Mouse (Mus musculus) embryonic fibroblast, embryonic 13.5 days (primary cell): ENCODE data around the gene Ccdc28a. TPM values are rescaled to one million over a fixed set of nuclear protein-coding genes. Genes with fewer than 3 reads are reported as not detected.

ENCODE experiments used
- H3K27ac ChIP-seq: 2 replicates; pipeline ENCODE4 v1.5.1; 2012; ENCODE audit warnings: low read length, control low read depth, inconsistent platforms; ENCODE audit not compliant: insufficient read depth
- H3K4me1 ChIP-seq: 2 replicates; pipeline ENCODE4 v1.6.1; 2011; ENCODE audit warnings: low read length; ENCODE audit not compliant: control insufficient read depth, insufficient read depth
- H3K4me3 ChIP-seq: 2 replicates; pipeline ENCODE4 v1.5.1; 2011; ENCODE audit warnings: mild to moderate bottlenecking, control low read depth, low read length; ENCODE audit not compliant: insufficient read depth
- CTCF ChIP-seq: IDR thresholded peaks from 2 replicates; pipeline ENCODE4 v1.5.1; 2011; ENCODE audit warnings: mild to moderate bottlenecking, control low read depth, low read length, moderate library complexity, borderline replicate concordance; ENCODE audit not compliant: insufficient read depth
- POLR2A ChIP-seq: IDR thresholded peaks from 2 replicates; pipeline ENCODE4 v1.6.1; 2011; ENCODE audit warnings: low read depth, mild to moderate bottlenecking, control low read depth, low read length, moderate library complexity
- polyA plus RNA-seq: library from polyadenylated mRNA; stranded (reverse); fragments of >200 nt; gene quantifications from 2 replicates; pipeline ENCODE4 v1.2.4, GENCODE M21; 2011; ENCODE audit warnings: low read depth; ENCODE audit not compliant: missing spikeins, insufficient read length

Ccdc28a gene
- polyA plus RNA-seq, 1 experiment, result 6.1 TPM

- no peak overlapping the region for H3K4me3 ChIP-seq
- TF ChIP-seq POLR2A (no peak), CTCF (no peak)
- H3K4me1 ChIP-seq, result no peaks in the 10 kb centered on the region
- H3K27ac ChIP-seq, result no peak overlapping the region
These were observed 36.3 kb downstream of the Ccdc28a start for GRCm38 (mm10) chr10:18198286-18199015.

GRCm38 (mm10) chr10:18197206-18197979 lies 37.4 kb downstream of the Ccdc28a start:
- Histone ChIP-seq H3K4me1 (no peaks in the 10 kb centered on the region), H3K27ac (no peak overlapping the region), H3K4me3 (peak overlapping the region; percentile 63)
- TF ChIP-seq CTCF, result no peak
- no peak for TF ChIP-seq POLR2A

GRCm38 (mm10) chr10:18194737-18195141 lies 40.1 kb downstream of the Ccdc28a start:
- no peak for TF ChIP-seq POLR2A
- no peak for TF ChIP-seq CTCF
- no peaks in the 10 kb centered on the region for H3K4me1 ChIP-seq

GRCm38 (mm10) chr10:18194156-18194555 lies 40.6 kb downstream of the Ccdc28a start:
- Histone ChIP-seq H3K27ac (no peak overlapping the region), H3K4me3 (no peak overlapping the region), H3K4me1 (no peaks in the 10 kb centered on the region)
- TF ChIP-seq CTCF, result no peak
- TF ChIP-seq POLR2A, result no peak

More at GRCm38 (mm10) chr10:18194737-18195141, 40.1 kb downstream of the Ccdc28a start:
- no peak overlapping the region for H3K4me3 ChIP-seq
- H3K27ac ChIP-seq, result no peak overlapping the region

- Histone ChIP-seq H3K27ac (no peak overlapping the region), H3K4me1 (no peaks in the 10 kb centered on the region), H3K4me3 (no peak overlapping the region)
- TF ChIP-seq CTCF (no peak), POLR2A (no peak)
These were observed 41.6 kb downstream of the Ccdc28a start for GRCm38 (mm10) chr10:18193221-18193620.

- Histone ChIP-seq H3K4me1 (no peaks in the 10 kb centered on the region), H3K27ac (no peak overlapping the region), H3K4me3 (no peak overlapping the region)
- TF ChIP-seq POLR2A (no peak), CTCF (no peak)
These were observed 43.1 kb downstream of the Ccdc28a start for GRCm38 (mm10) chr10:18191706-18192105.

- no peak overlapping the region for H3K27ac ChIP-seq
- no peaks in the 10 kb centered on the region for H3K4me1 ChIP-seq
- H3K4me3 ChIP-seq, result no peak overlapping the region
- TF ChIP-seq CTCF, result no peak
- TF ChIP-seq POLR2A, result no peak
These were observed 45.3 kb downstream of the Ccdc28a start for GRCm38 (mm10) chr10:18189498-18189897.

- TF ChIP-seq POLR2A, result no peak
- no peak for TF ChIP-seq CTCF
- no peaks in the 10 kb centered on the region for H3K4me1 ChIP-seq
- no peak overlapping the region for H3K4me3 ChIP-seq
- H3K27ac ChIP-seq, result no peak overlapping the region
These were observed 46.2 kb downstream of the Ccdc28a start for GRCm38 (mm10) chr10:18188564-18188963.

GRCm38 (mm10) chr10:18182246-18182645 lies 52.6 kb downstream of the Ccdc28a start:
- TF ChIP-seq POLR2A (no peak), CTCF (no peak)
- Histone ChIP-seq H3K4me1 (no peaks in the 10 kb centered on the region), H3K27ac (no peak overlapping the region), H3K4me3 (no peak overlapping the region)

- Histone ChIP-seq H3K4me3 (no peak overlapping the region), H3K27ac (no peak overlapping the region), H3K4me1 (no peaks in the 10 kb centered on the region)
- TF ChIP-seq CTCF (no peak), POLR2A (no peak)
These were observed 57.5 kb downstream of the Ccdc28a start for GRCm38 (mm10) chr10:18177304-18177703.
